Mouse (Mus musculus) liver, embryonic 12.5 days (tissue): ENCODE measurements at regions not wholly inside any gene's neighbourhood (a gene's known extent, or its start where the extent isn't known, plus 50 kb on each side); places are given as distances from the start of the nearest gene placed in this dataset.
A peak's percentile ranks its signal among the peaks of the same experiment; 100 is the strongest.

Experiments used
- ATAC-seq: fragments of 200-750 bp; cut with Nextera tagmentation; 2 replicates; pipeline ENCODE4 v1.8.0; 2017; ENCODE audit warnings: moderate number of reproducible peaks, mild to moderate bottlenecking, moderate library complexity
- H3K27ac ChIP-seq: fragments of 300-500 bp; sonication (generic); 2 replicates; pipeline ENCODE4 v1.5.1; 2016; ENCODE audit warnings: mild to moderate bottlenecking
- H3K27me3 ChIP-seq: fragments of 300-500 bp; sonication (generic); replicated peaks from 2 replicates; pipeline ENCODE4 v1.6.1; 2016; ENCODE audit warnings: mild to moderate bottlenecking, moderate library complexity
- H3K36me3 ChIP-seq: fragments of 300-500 bp; sonication (generic); 2 replicates; pipeline ENCODE4 v1.6.1; 2016; ENCODE audit warnings: mild to moderate bottlenecking, moderate library complexity
- H3K4me1 ChIP-seq: fragments of 300-500 bp; sonication (generic); 2 replicates; pipeline ENCODE4 v1.6.1; 2016
- H3K4me2 ChIP-seq: fragments of 300-500 bp; sonication (generic); 2 replicates; pipeline ENCODE4 v1.6.1; 2016; ENCODE audit warnings: mild to moderate bottlenecking, moderate library complexity
- H3K4me3 ChIP-seq: fragments of 300-500 bp; sonication (generic); 2 replicates; pipeline ENCODE4 v1.5.1; 2016; ENCODE audit warnings: mild to moderate bottlenecking, moderate library complexity
- H3K9ac ChIP-seq: fragments of 300-500 bp; sonication (generic); 2 replicates; pipeline ENCODE4 v1.6.1; 2016; ENCODE audit warnings: mild to moderate bottlenecking, moderate library complexity
- H3K9me3 ChIP-seq: fragments of 300-500 bp; sonication (generic); replicated peaks from 2 replicates; pipeline ENCODE4 v1.6.1; 2016; ENCODE audit warnings: mild to moderate bottlenecking, moderate library complexity
- WGBS: fragments of 180-500 bp; shearing (Covaris S2); methylation state at CpG from one replicate; pipeline ENCODE4 v1.1.7; 2016; ENCODE audit not compliant: insufficient replicate concordance; 5-methylcytosine and 5-hydroxymethylcytosine counted together

DNA sequence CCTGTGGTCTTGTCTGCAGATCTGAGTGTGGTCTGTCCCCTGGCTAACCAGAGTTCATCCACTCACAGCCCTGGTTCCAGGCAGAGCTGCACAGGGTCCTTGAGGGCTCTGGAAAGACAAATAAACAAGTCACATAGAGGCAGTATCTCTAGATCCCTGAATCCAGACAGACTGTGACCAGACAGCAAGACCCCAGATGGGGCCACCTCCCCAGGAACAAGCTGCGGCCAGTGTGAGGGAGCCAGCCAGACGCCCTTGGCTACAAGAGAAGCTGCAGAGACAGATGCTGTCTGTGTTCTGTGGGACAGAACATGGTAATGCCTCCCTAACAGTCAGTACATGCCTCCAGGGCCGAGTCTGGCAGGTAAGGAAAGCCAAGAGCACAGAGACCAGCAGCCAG, 127.6 kb upstream of the Ccnd1 start:
- Histone ChIP-seq H3K27ac (no peak overlapping the region), H3K4me2 (no peak overlapping the region), H3K4me3 (no peak overlapping the region), H3K9ac (no peak overlapping the region), H3K4me1 (no peaks in the 10 kb centered on the region), H3K9me3 (no peaks in the 10 kb centered on the region), H3K36me3 (no peaks in the 10 kb centered on the region), H3K27me3 (no peaks in the 10 kb centered on the region)
- WGBS, result 49% methylated on average over 3 of the region's 3 CpGs
- ATAC-seq, result no peak

- Histone ChIP-seq H3K4me2 (no peak overlapping the region), H3K9me3 (no peaks in the 10 kb centered on the region), H3K4me3 (no peak overlapping the region), H3K36me3 (no peaks in the 10 kb centered on the region), H3K27me3 (no peaks in the 10 kb centered on the region), H3K4me1 (no peaks in the 10 kb centered on the region), H3K9ac (no peak overlapping the region), H3K27ac (no peak overlapping the region)
- no peak for ATAC-seq
- 45% methylated on average over 7 of the region's 7 CpGs for WGBS
Observed at GRCm38 (mm10) chr7:145056320-145056719, 116.6 kb upstream of the Ccnd1 start.

GRCm38 (mm10) chr7:145051616-145052015, 111.9 kb upstream of the Ccnd1 start:
- ATAC-seq, result no peak
- Histone ChIP-seq H3K9ac (no peak overlapping the region), H3K4me1 (peaks cover 13% of the 10 kb centered on the region; the same call in 1 of the 2 replicates)

GRCm38 (mm10) chr7:145050729-145051128, 111.0 kb upstream of the Ccnd1 start:
- Histone ChIP-seq H3K27me3 (no peaks in the 10 kb centered on the region), H3K4me2 (no peak overlapping the region), H3K4me1 (peaks cover 13% of the 10 kb centered on the region; the same call in 1 of the 2 replicates), H3K9ac (no peak overlapping the region), H3K36me3 (no peaks in the 10 kb centered on the region), H3K9me3 (no peaks in the 10 kb centered on the region), H3K4me3 (no peak overlapping the region), H3K27ac (no peak overlapping the region)
- 43% methylated on average over 3 of the region's 3 CpGs for WGBS
- no peak for ATAC-seq

More at GRCm38 (mm10) chr7:145051616-145052015, 111.9 kb upstream of the Ccnd1 start:
- no peaks in the 10 kb centered on the region for H3K36me3 ChIP-seq
- H3K27ac ChIP-seq, result no peak overlapping the region
- H3K4me2 ChIP-seq, result no peak overlapping the region
- no peaks in the 10 kb centered on the region for H3K9me3 ChIP-seq
- H3K4me3 ChIP-seq, result no peak overlapping the region
- H3K27me3 ChIP-seq, result no peaks in the 10 kb centered on the region

GRCm38 (mm10) chr7:145048481-145048877, 108.8 kb upstream of the Ccnd1 start:
- Histone ChIP-seq H3K9me3 (no peaks in the 10 kb centered on the region), H3K9ac (no peak overlapping the region), H3K27me3 (no peaks in the 10 kb centered on the region), H3K4me3 (no peak overlapping the region), H3K4me2 (no peak overlapping the region), H3K27ac (0 out of 2 replicates have a peak overlapping the region, but pooled peaks have one; percentile 5), H3K36me3 (no peaks in the 10 kb centered on the region), H3K4me1 (peaks cover 17% of the 10 kb centered on the region; the same call in 1 of the 2 replicates)
- ATAC-seq, result no peak
- 47% methylated on average over 5 of the region's 5 CpGs for WGBS

DNA sequence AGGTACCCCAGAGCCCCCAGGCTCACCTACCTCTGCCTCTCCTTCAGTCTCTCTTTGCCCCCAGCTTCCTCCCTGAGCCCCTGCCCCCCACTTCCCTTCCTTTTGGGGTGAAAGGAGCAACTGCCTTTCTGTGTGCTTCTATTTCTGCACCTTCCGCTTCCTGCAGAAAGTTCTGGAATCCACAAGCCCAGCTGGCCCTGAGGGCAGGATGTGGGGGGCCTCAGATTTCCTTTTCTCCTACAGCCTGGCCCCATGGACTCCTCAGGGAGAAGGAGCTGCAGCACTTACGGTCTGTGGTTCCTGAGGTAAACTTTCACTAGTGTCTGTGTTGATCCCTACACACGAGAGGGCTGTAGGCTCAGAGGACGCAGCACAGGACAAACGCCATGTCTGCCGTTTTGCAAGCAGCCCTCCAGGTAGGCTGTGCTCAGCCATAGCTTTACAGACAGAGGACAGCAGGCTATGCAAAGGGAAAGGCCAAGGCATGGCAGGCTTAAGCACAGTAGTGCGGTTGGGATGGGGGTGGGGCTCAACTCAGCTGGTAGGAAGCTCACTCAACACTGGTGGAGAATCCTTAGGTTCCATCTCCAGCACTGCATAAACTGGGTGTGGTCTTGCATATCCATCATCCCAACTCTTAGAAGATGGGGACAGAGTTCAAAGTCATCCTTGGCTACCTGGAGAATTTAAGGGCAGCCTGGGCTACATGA, 108.2 kb upstream of the Ccnd1 start:
- Histone ChIP-seq H3K9ac (no peak overlapping the region), H3K27ac (peak overlapping the region; percentile 55; the same call in 1 of the 2 replicates), H3K36me3 (no peaks in the 10 kb centered on the region), H3K4me1 (peaks cover 17% of the 10 kb centered on the region; the same call in 1 of the 2 replicates), H3K27me3 (no peaks in the 10 kb centered on the region), H3K4me2 (no peak overlapping the region), H3K9me3 (no peaks in the 10 kb centered on the region), H3K4me3 (no peak overlapping the region)
- ATAC-seq, result peak; percentile 6; the same call in 1 of the 2 replicates
- WGBS, result 41% methylated on average over 7 of the region's 7 CpGs

GRCm38 (mm10) chr7:145045230-145045629, 105.5 kb upstream of the Ccnd1 start:
- no peak for ATAC-seq
- H3K9me3 ChIP-seq, result no peaks in the 10 kb centered on the region
- H3K4me1 ChIP-seq, result peaks cover 20% of the 10 kb centered on the region; the same call in 1 of the 2 replicates
- H3K36me3 ChIP-seq, result no peaks in the 10 kb centered on the region
- no peak overlapping the region for H3K27ac ChIP-seq
- no peak overlapping the region for H3K4me3 ChIP-seq
- H3K9ac ChIP-seq, result no peak overlapping the region
- WGBS, result 29% methylated on average over 1 of the region's 1 CpGs
- no peak overlapping the region for H3K4me2 ChIP-seq
- no peaks in the 10 kb centered on the region for H3K27me3 ChIP-seq

DNA sequence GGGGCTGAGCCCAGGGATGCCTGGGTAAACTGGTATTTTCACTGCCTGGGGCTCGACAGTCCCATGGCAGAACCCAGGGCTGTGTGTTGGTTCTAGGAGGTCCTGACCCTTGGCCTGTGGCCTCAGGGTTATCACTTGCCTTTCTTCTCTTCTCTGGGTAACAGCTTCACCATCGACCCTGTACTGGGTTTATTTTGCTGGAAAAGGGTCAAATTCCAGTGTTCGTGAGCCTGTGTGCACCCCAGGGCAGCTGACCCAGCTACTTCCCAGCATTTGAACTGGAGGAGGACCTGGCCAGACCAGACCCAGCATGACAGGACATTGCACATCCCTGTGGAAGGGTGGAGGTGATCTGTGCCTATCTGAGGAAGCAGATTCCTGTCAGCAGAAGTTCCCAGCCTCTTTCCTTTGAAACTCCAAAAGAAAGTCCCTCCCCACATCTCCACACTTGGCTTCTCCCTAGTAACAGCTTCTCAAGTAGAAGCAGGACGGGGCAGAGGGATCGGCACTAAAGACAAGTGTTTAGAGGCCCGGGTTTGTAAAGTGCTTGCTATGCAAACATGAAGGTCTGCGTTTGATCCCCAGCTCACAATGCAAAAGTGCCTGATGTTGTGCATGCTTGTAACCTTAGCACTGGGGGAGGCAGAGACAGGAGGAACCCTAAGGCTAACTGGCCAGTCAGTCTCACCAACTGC, 103.9 kb upstream of the Ccnd1 start:
- Histone ChIP-seq H3K36me3 (no peaks in the 10 kb centered on the region), H3K4me2 (no peak overlapping the region), H3K27me3 (no peaks in the 10 kb centered on the region), H3K9ac (no peak overlapping the region), H3K4me3 (no peak overlapping the region), H3K27ac (peak overlapping the region; percentile 34), H3K9me3 (no peaks in the 10 kb centered on the region), H3K4me1 (peaks cover 21% of the 10 kb centered on the region; the same call in 1 of the 2 replicates)
- ATAC-seq, result peak; percentile 70
- 53% methylated on average over 7 of the region's 7 CpGs for WGBS

- H3K9ac ChIP-seq, result no peak overlapping the region
- no peaks in the 10 kb centered on the region for H3K9me3 ChIP-seq
- ATAC-seq, result peak; percentile 26; the same call in 1 of the 2 replicates
- H3K27me3 ChIP-seq, result no peaks in the 10 kb centered on the region
- WGBS, result 50% methylated on average over 8 of the region's 8 CpGs
- H3K4me1 ChIP-seq, result peaks cover 9% of the 10 kb centered on the region; the same call in 1 of the 2 replicates
- H3K4me3 ChIP-seq, result no peak overlapping the region
- H3K27ac ChIP-seq, result peak overlapping the region; percentile 41; the same call in 1 of the 2 replicates
- no peaks in the 10 kb centered on the region for H3K36me3 ChIP-seq
- H3K4me2 ChIP-seq, result no peak overlapping the region
Observed at GRCm38 (mm10) chr7:145040871-145041270, 101.1 kb upstream of the Ccnd1 start.

GRCm38 (mm10) chr7:145034385-145034784, 94.7 kb upstream of the Ccnd1 start:
- Histone ChIP-seq H3K27me3 (peaks cover 23% of the 10 kb centered on the region), H3K4me1 (peaks cover 11% of the 10 kb centered on the region; the same call in 1 of the 2 replicates), H3K9me3 (no peaks in the 10 kb centered on the region), H3K36me3 (no peaks in the 10 kb centered on the region), H3K9ac (no peak overlapping the region), H3K27ac (no peak overlapping the region), H3K4me2 (no peak overlapping the region), H3K4me3 (no peak overlapping the region)
- no peak for ATAC-seq
- 24% methylated on average over 1 of the region's 1 CpGs for WGBS

- Histone ChIP-seq H3K4me1 (peaks cover 11% of the 10 kb centered on the region), H3K4me3 (no peak overlapping the region)
Observed at GRCm38 (mm10) chr7:145031275-145031674, 91.5 kb upstream of the Ccnd1 start.

DNA sequence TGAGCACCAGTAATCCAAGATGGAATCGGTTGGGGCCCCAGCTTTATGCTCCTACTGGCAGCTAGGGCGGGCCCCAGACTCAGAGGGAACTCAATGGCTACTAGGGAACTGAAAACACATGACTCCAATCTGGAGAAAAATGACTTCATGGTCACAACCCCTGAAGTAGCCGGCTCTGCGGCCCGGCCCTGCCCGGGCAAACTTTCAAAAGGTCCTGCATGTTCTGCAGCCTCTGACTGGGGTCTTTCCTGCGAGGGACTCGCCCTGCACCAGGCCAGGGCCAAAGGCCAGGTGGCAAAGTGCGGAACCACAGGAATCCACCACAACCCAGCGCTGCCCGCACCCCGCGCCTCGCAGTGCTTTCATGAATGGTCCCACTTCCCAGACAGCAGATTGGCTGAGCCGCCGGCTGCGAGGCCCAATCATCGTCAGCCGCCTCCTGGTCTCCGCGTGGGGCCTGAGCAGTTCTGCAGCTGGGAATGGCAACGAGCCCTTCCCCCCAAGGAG, 91.0 kb upstream of the Ccnd1 start:
- H3K4me2 ChIP-seq, result peak overlapping the region; percentile 49
- H3K9ac ChIP-seq, result no peak overlapping the region
- 0 out of 2 replicates have a peak overlapping the region, but pooled peaks have one; percentile 8 for H3K4me3 ChIP-seq
- H3K36me3 ChIP-seq, result no peaks in the 10 kb centered on the region
- WGBS, result under 1% methylated on average over 22 of the region's 22 CpGs
- H3K27me3 ChIP-seq, result peaks cover 27% of the 10 kb centered on the region
- no peaks in the 10 kb centered on the region for H3K9me3 ChIP-seq
- H3K27ac ChIP-seq, result peak overlapping the region; percentile 46
- peak; percentile 76 for ATAC-seq
- H3K4me1 ChIP-seq, result peaks cover 13% of the 10 kb centered on the region

More at GRCm38 (mm10) chr7:145031275-145031674, 91.5 kb upstream of the Ccnd1 start:
- no peaks in the 10 kb centered on the region for H3K36me3 ChIP-seq
- no peak for ATAC-seq
- H3K9ac ChIP-seq, result no peak overlapping the region
- 27% methylated on average over 7 of the region's 7 CpGs for WGBS
- H3K27me3 ChIP-seq, result peaks cover 27% of the 10 kb centered on the region
- H3K27ac ChIP-seq, result no peak overlapping the region
- no peaks in the 10 kb centered on the region for H3K9me3 ChIP-seq
- H3K4me2 ChIP-seq, result peak overlapping the region; percentile 49
